Comparison of ENCODE assay signal across 18 mouse cellular contexts in genomic region chr13:109789151-109789550, GRCm38 (mm10).
DNase-seq lines count a peak whose midpoint lies in the region; ATAC-seq and TF ChIP-seq lines count a peak whose summit lies in the region.
"Had no signal": no experiment of that assay in that cellular context is flagged by ENCODE, and none has a peak within 500 bp of the region (broad histone marks: within the 10 kb centered on the region; RNA-seq: fewer than 3 reads in every experiment).

No protein-coding gene starts in this region.

- 45% methylated on average over 4 of the region's 4 CpGs for WGBS in hindbrain, postnatal 0 days
- 55% methylated on average over 4 of the region's 4 CpGs for WGBS in hindbrain, embryonic 12.5 days

- no peaks in the 10 kb centered on the region for H3K27me3 ChIP-seq in hindbrain, postnatal 0 days (ENCODE audit: insufficient read depth, low read length)
- no peaks in the 10 kb centered on the region for H3K27me3 ChIP-seq in hindbrain, embryonic 12.5 days
- H3K27me3 ChIP-seq: liver, embryonic 12.5 days; midbrain, embryonic 15.5 days had no signal

- no peaks in the 10 kb centered on the region for H3K36me3 ChIP-seq in hindbrain, postnatal 0 days (ENCODE audit: insufficient read depth, low read length)
- H3K36me3 ChIP-seq in hindbrain, embryonic 12.5 days: no peaks in the 10 kb centered on the region
- H3K36me3 ChIP-seq: midbrain, embryonic 15.5 days had no signal

- H3K9ac ChIP-seq in hindbrain, postnatal 0 days (replicated peaks; ENCODE audit: low read length): no peak overlapping the region
- no peak overlapping the region for H3K9ac ChIP-seq in hindbrain, embryonic 12.5 days
- H3K9ac ChIP-seq: hindbrain, embryonic 14.5 days; liver, embryonic 12.5 days; midbrain, embryonic 15.5 days had no signal

- no peaks in the 10 kb centered on the region for H3K4me1 ChIP-seq in hindbrain, postnatal 0 days (ENCODE audit: insufficient read depth, low read length)
- H3K4me1 ChIP-seq in hindbrain, embryonic 12.5 days: 0 out of 2 replicates have a peak, but pooled peaks cover 4% of the 10 kb centered on the region
- H3K4me1 ChIP-seq: liver, embryonic 12.5 days; midbrain, embryonic 15.5 days had no signal

- 0 out of 2 replicates have a peak, but pooled peaks have one; percentile 10 for ATAC-seq in hindbrain, postnatal 0 days
- no peak for ATAC-seq in hindbrain, embryonic 12.5 days (ENCODE audit: low FRiP score)
- ATAC-seq in common myeloid progenitor, adult 5-6 weeks (replicated peaks; ENCODE audit: low read depth, poor library complexity, severe bottlenecking): peak; percentile 52
- peak; percentile 53 for ATAC-seq in megakaryocyte-erythroid progenitor cell, adult 5-6 weeks (replicated peaks; ENCODE audit: low FRiP score, low TSS enrichment, poor library complexity, severe bottlenecking)
- ATAC-seq: CD4-positive, CD25-positive, alpha-beta regulatory T cell, adult 4 months; forebrain, embryonic 14.5 days; intestine, embryonic 16.5 days; liver, embryonic 12.5 days; midbrain, embryonic 15.5 days had no signal

- no peak overlapping the region for H3K4me3 ChIP-seq in hindbrain, postnatal 0 days (ENCODE audit: low read length)
- no peak overlapping the region for H3K4me3 ChIP-seq in hindbrain, embryonic 12.5 days
- H3K4me3 ChIP-seq: liver, embryonic 12.5 days; midbrain, embryonic 15.5 days had no signal

- no peak for TF ChIP-seq CTCF in hindbrain, postnatal 0 days (IDR thresholded peaks at IDR 0.05; ENCODE audit: low read depth)

- no peak for DNase-seq in hindbrain, postnatal 0 days (ENCODE audit: low spot score)
- peak; percentile 45 for DNase-seq in Muller cell, postnatal 12 days (ENCODE audit: inconsistent ontology term)
- no peak for DNase-seq in retina, embryonic 14.5 days (ENCODE audit: low spot score)
- no peak for DNase-seq in frontal cortex, postnatal 10 days (ENCODE audit: low spot score in 2 of 2)
- DNase-seq: adrenal gland, postnatal 14 days; cerebellum, adult 2 months; left cerebral cortex, postnatal 4 days had no signal

- H3K9me3 ChIP-seq in hindbrain, postnatal 0 days (ENCODE audit: low read length): no peaks in the 10 kb centered on the region
- no peaks in the 10 kb centered on the region for H3K9me3 ChIP-seq in hindbrain, embryonic 12.5 days (replicated peaks)
- H3K9me3 ChIP-seq: G1E; liver, embryonic 12.5 days; midbrain, embryonic 15.5 days had no signal

- no peak overlapping the region for H3K27ac ChIP-seq in hindbrain, postnatal 0 days
- H3K27ac ChIP-seq in hindbrain, embryonic 12.5 days: no peak overlapping the region
- H3K27ac ChIP-seq: hindbrain, embryonic 14.5 days; liver, embryonic 12.5 days; midbrain, embryonic 15.5 days; stomach, postnatal 0 days had no signal

- H3K4me2 ChIP-seq in hindbrain, postnatal 0 days (ENCODE audit: low read depth, low read length): no peak overlapping the region
- H3K4me2 ChIP-seq in hindbrain, embryonic 12.5 days (replicated peaks): no peak overlapping the region
- H3K4me2 ChIP-seq: hindbrain, embryonic 14.5 days; liver, embryonic 12.5 days; midbrain, embryonic 15.5 days had no signal
